Mouse (Mus musculus): ENCODE measurements at regions not wholly inside any gene's neighbourhood (a gene's known extent, or its start where the extent isn't known, plus 50 kb on each side); places are given as distances from the start of the nearest gene placed in this dataset.

DNA sequence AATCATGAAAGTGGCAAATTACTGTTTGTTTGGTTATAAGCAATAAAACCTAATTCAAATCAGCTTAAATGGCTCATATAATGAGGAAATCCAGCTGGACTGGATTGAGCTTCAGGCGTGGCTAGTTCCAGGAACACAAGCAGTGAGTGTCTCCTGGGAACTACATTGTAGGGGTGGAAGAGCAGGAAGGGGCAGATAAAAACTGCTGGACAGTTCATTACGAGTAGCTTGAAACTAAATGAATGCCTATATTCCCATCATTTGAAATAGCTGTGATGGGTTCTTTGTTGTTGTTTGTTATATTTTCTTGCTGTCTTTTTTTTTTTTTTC, 327.9 kb upstream of the Pard3b start:
- TF ChIP-seq POLR2A (IDR thresholded peaks at IDR 0.05; ENCODE audit: low read depth, low read length) (no peak), CTCF (IDR thresholded peaks at IDR 0.05; ENCODE audit: extremely low read depth, insufficient read depth, insufficient read length, insufficient replicate concordance) (no peak)
